Mouse (Mus musculus) heart, postnatal 0 days (tissue): ENCODE results near the gene Pkn2. TPM values are rescaled to one million over a fixed set of nuclear protein-coding genes. Genes with fewer than 3 reads are reported as not detected.

Experiments
- ATAC-seq: fragments of 200-750 bp; cut with Nextera tagmentation; 2 replicates; pipeline ENCODE4 v1.8.0; 2017; ENCODE audit warnings: low read depth, moderate number of reproducible peaks, moderate library complexity; ENCODE audit not compliant: insufficient read depth
- DNase-seq: peaks from one replicate; pipeline ENCODE4 v3.0.0-alpha.2; 2016; ENCODE audit warnings: low spot score
- H3K27ac ChIP-seq: fragments of 300-500 bp; sonication (generic); 2 replicates; pipeline ENCODE4 v1.5.1; 2014; ENCODE audit warnings: low read depth, mild to moderate bottlenecking
- H3K27me3 ChIP-seq: fragments of 300-500 bp; sonication (generic); 2 replicates; pipeline ENCODE4 v1.6.1; 2014; ENCODE audit warnings: low read length, mixed read lengths; ENCODE audit not compliant: control insufficient read depth, insufficient read depth
- H3K36me3 ChIP-seq: fragments of 300-500 bp; sonication (generic); replicated peaks from 2 replicates; pipeline ENCODE4 v1.6.1; 2014; ENCODE audit warnings: low read length, mixed read lengths; ENCODE audit not compliant: control insufficient read depth, insufficient read depth
- H3K4me1 ChIP-seq: fragments of 300-500 bp; sonication (generic); 2 replicates; pipeline ENCODE4 v1.6.1; 2014; ENCODE audit warnings: antibody characterized with exemption; ENCODE audit not compliant: control insufficient read depth, insufficient read depth
- H3K4me2 ChIP-seq: fragments of 300-500 bp; sonication (generic); 2 replicates; pipeline ENCODE4 v1.6.1; 2014; ENCODE audit warnings: low read depth, mild to moderate bottlenecking, low read length, moderate library complexity
- H3K4me3 ChIP-seq: fragments of 300-500 bp; sonication (generic); 2 replicates; pipeline ENCODE4 v1.5.1; 2014; ENCODE audit warnings: low read depth, low read length
- H3K9ac ChIP-seq: fragments of 300-500 bp; sonication (generic); replicated peaks from 2 replicates; pipeline ENCODE4 v1.6.1; 2014; ENCODE audit warnings: low read depth, low read length, mixed read lengths
- H3K9me3 ChIP-seq: fragments of 300-500 bp; sonication (generic); replicated peaks from 2 replicates; pipeline ENCODE4 v1.6.1; 2016; ENCODE audit warnings: low read length; ENCODE audit not compliant: control insufficient read depth
- CTCF ChIP-seq: IDR thresholded peaks from 2 replicates; pipeline ENCODE4 v1.5.1; 2016; ENCODE audit warnings: antibody characterized with exemption, control low read depth, low read depth
- EP300 ChIP-seq: IDR thresholded peaks from 2 replicates; pipeline ENCODE4 v1.6.1; 2016; ENCODE audit warnings: antibody characterized with exemption, low read depth
- WGBS: fragments of 180-500 bp; shearing (Covaris S2); extraction: QIAGEN DNeasy Blood & Tissue Kit; methylation state at CpG from one replicate; pipeline ENCODE4 v1.1.7; 2014; 5-methylcytosine and 5-hydroxymethylcytosine counted together
- polyA plus RNA-seq: library from polyadenylated mRNA; unstranded; fragments of >200 nt; fragmentation: Nextera tagmentation; extraction: Ambion mirVana; gene quantifications from 2 replicates; pipeline ENCODE4 v1.2.1, GENCODE M21; 2015
- total RNA-seq: library from RNA; depleted of rRNA; stranded (reverse); fragments of >200 nt; gene quantifications from 2 replicates; pipeline ENCODE4 v1.2.3, GENCODE M21; 2014; ENCODE audit warnings: low replicate concordance; rRNA removed

The Pkn2 gene
- total and polyA plus RNA-seq, 2 experiments from 2014 or later: 30.8 to 56.4 TPM

DNA sequence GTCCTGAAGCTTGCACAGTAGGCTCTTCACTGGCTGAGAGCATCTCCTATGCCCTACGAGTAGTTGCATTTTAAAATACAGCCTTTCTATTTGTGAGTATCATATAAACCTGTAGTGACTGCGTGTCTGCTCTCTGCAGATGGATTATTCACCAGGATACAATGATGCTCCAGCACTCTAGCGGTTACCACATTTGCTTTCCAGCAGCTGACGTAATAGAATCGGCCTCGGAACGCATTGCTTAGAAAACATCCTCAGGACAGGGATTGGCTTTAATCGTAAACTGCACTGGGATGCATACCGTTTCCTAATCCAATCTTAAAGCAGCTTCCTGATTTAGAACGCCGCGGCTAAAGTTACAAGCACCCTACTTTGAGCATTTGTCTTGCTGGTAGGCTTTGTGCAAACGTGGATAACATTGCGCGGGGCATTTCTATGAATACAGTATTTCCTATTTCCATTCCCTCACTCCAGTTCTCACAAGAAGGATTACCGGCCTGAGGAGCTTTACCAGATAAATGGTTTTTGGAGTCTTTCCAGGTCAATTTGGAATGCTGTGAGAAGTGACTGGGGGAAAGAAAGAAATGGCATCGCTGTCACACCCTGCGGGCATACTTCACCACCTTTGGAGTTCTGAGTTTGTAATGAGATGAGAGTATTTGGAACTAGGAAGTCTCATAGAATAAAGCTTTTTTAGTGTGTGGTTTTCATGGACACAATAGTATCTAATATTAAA, 126.5 kb downstream of the Pkn2 start:
- 62% methylated on average over 18 of the region's 18 CpGs for WGBS
- no peaks in the 10 kb centered on the region for H3K27me3 ChIP-seq
- peaks cover 3% of the 10 kb centered on the region; the same call in 1 of the 2 replicates for H3K4me1 ChIP-seq
- H3K27ac ChIP-seq: no peak overlapping the region
- DNase-seq (no peak), ATAC-seq (no peak)
- no peak for TF ChIP-seq CTCF
- H3K36me3 ChIP-seq: no peaks in the 10 kb centered on the region
- H3K4me3 ChIP-seq: no peak overlapping the region
- H3K4me2 ChIP-seq: peak overlapping the region; percentile 36; the same call in 1 of the 2 replicates
- no peaks in the 10 kb centered on the region for H3K9me3 ChIP-seq
- no peak overlapping the region for H3K9ac ChIP-seq

- 72% methylated on average over 16 of the region's 16 CpGs for WGBS
- no peaks in the 10 kb centered on the region for H3K36me3 ChIP-seq
- no peak for ATAC-seq
- H3K27me3 ChIP-seq: no peaks in the 10 kb centered on the region
- H3K4me3 ChIP-seq: no peak overlapping the region
- no peak overlapping the region for H3K27ac ChIP-seq
- TF ChIP-seq EP300 (no peak), CTCF (no peak)
- no peaks in the 10 kb centered on the region for H3K9me3 ChIP-seq
- H3K4me2 ChIP-seq: no peak overlapping the region
- H3K4me1 ChIP-seq: no peaks in the 10 kb centered on the region
- H3K9ac ChIP-seq: no peak overlapping the region
- DNase-seq: no peak
Measured at GRCm38 (mm10) chr3:142749131-142749530, 132.7 kb downstream of the Pkn2 start.

DNA sequence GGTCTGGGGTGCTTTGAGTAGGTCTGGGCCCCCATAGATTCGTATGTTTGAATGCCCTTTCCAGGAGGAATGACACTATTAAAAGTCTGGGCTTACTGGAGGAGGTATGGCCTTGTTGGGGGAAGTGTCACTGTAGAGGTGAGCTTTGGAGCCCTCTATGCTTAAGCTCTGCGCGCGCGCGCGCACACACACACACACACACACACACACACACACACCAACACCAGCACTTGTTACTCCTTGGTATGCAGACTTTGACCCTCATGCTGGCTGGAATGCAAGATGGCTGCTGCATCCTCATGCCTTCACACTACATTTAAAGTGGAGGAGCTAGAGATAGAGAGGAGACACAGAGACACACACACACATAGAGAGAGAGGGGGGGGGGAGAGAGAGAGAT, 134.1 kb downstream of the Pkn2 start:
- Histone ChIP-seq H3K4me3 (no peak overlapping the region), H3K27ac (no peak overlapping the region), H3K36me3 (no peaks in the 10 kb centered on the region), H3K4me1 (no peaks in the 10 kb centered on the region), H3K9me3 (no peaks in the 10 kb centered on the region), H3K4me2 (no peak overlapping the region), H3K27me3 (no peaks in the 10 kb centered on the region), H3K9ac (no peak overlapping the region)
- no peak for DNase-seq
- ATAC-seq: no peak
- WGBS: 93% methylated on average over 7 of the region's 7 CpGs
- TF ChIP-seq CTCF (no peak), EP300 (no peak)

GRCm38 (mm10) chr3:142745076-142745475, 136.7 kb downstream of the Pkn2 start:
- DNase-seq (no peak), ATAC-seq (no peak)
- H3K4me2 ChIP-seq: no peak overlapping the region
- H3K4me1 ChIP-seq: no peaks in the 10 kb centered on the region
- no peaks in the 10 kb centered on the region for H3K36me3 ChIP-seq
- no peak overlapping the region for H3K9ac ChIP-seq
- TF ChIP-seq CTCF (no peak), EP300 (no peak)
- H3K27me3 ChIP-seq: no peaks in the 10 kb centered on the region
- H3K27ac ChIP-seq: no peak overlapping the region
- 96% methylated on average over 2 of the region's 2 CpGs for WGBS
- H3K4me3 ChIP-seq: no peak overlapping the region
- H3K9me3 ChIP-seq: no peaks in the 10 kb centered on the region

GRCm38 (mm10) chr3:142743973-142744898, 137.6 kb downstream of the Pkn2 start:
- WGBS: 57% methylated on average over 21 of the region's 21 CpGs
- ATAC-seq (no peak), DNase-seq (peak; percentile 49)
- H3K4me3 ChIP-seq: no peak overlapping the region
- peak; percentile 91 for TF ChIP-seq CTCF
- TF ChIP-seq EP300: no peak
- H3K36me3 ChIP-seq: no peaks in the 10 kb centered on the region
- H3K9me3 ChIP-seq: no peaks in the 10 kb centered on the region
- no peaks in the 10 kb centered on the region for H3K4me1 ChIP-seq
- H3K9ac ChIP-seq: no peak overlapping the region
- no peak overlapping the region for H3K4me2 ChIP-seq
- H3K27ac ChIP-seq: no peak overlapping the region
- H3K27me3 ChIP-seq: no peaks in the 10 kb centered on the region

Other genes with a start within 250 kb of the Pkn2 start
- gene Kyat3, start 181.0 kb downstream of the Pkn2 start, total RNA-seq: 19.5 and 21.6 TPM in 2 replicates
- gene Kyat3, start 181.0 kb downstream of the Pkn2 start, polyA plus RNA-seq: 11.2 and 12.8 TPM in 2 replicates
- 32.1 and 48.4 TPM in 2 replicates for gene Gtf2b, start 117.0 kb downstream of the Pkn2 start, total RNA-seq
- 58.2 and 63.7 TPM in 2 replicates for gene Gtf2b, start 117.0 kb downstream of the Pkn2 start, polyA plus RNA-seq